Mouse (Mus musculus) heart, embryonic 14.5 days (tissue): ENCODE results near the gene Duxbl3. TPM values are rescaled to one million over a fixed set of nuclear protein-coding genes. Genes with fewer than 3 reads are reported as not detected.
"Not testable (repeated sequence)": the region's sequence is repeated elsewhere in the genome, so short reads cannot be mapped to it uniquely, and the experiment has no call there.

Source experiments
- ATAC-seq: fragments of 200-750 bp; cut with Nextera tagmentation; 2 replicates; pipeline ENCODE4 v1.8.0; 2017; ENCODE audit warnings: low read depth, moderate TSS enrichment; ENCODE audit not compliant: insufficient number of reproducible peaks, insufficient read depth, low FRiP score
- H3K27ac ChIP-seq, 2 experiments: fragments of 200-500 bp in 1 of 2; fragments of 300-500 bp in 1 of 2; sonication (generic) in 1 of 2; replicated peaks in 1 of 2; 2 replicates each; pipeline ENCODE4 v1.5.1; 2012 to 2014; ENCODE audit warnings: low read depth in 2 of 2, low read length in 2 of 2, control low read depth in 1 of 2, mild to moderate bottlenecking in 1 of 2, mixed read lengths in 1 of 2; ENCODE audit not compliant: control insufficient read depth in 1 of 2, insufficient read depth in 1 of 2
- H3K27me3 ChIP-seq: fragments of 300-500 bp; sonication (generic); 2 replicates; pipeline ENCODE4 v1.6.1; 2014; ENCODE audit warnings: mild to moderate bottlenecking, low read length, control low read depth; ENCODE audit not compliant: control insufficient read depth, insufficient read depth
- H3K36me3 ChIP-seq: fragments of 300-500 bp; sonication (generic); 2 replicates; pipeline ENCODE4 v1.6.1; 2014; ENCODE audit warnings: mild to moderate bottlenecking, control low read depth, low read length, mixed read lengths; ENCODE audit not compliant: control insufficient read depth, insufficient read depth
- H3K4me1 ChIP-seq, 2 experiments: fragments of 200-500 bp in 1 of 2; fragments of 300-500 bp in 1 of 2; sonication (generic) in 1 of 2; 2 replicates each; pipeline ENCODE4 v1.6.1; 2012 to 2014; ENCODE audit warnings: low read length in 2 of 2, control low read depth in 1 of 2, mixed read lengths in 1 of 2; ENCODE audit not compliant: control insufficient read depth in 2 of 2, insufficient read depth in 2 of 2
- H3K4me2 ChIP-seq: fragments of 300-500 bp; sonication (generic); 2 replicates; pipeline ENCODE4 v1.6.1; 2014; ENCODE audit warnings: mild to moderate bottlenecking, low read length
- H3K4me3 ChIP-seq, 2 experiments: fragments of 200-500 bp in 1 of 2; fragments of 300-500 bp in 1 of 2; sonication (generic) in 1 of 2; 2 replicates each; pipeline ENCODE4 v1.5.1; 2012 to 2014; ENCODE audit warnings: low read length in 2 of 2, mild to moderate bottlenecking in 2 of 2, control low read depth in 1 of 2, low read depth in 1 of 2, moderate library complexity in 1 of 2; ENCODE audit not compliant: control insufficient read depth in 1 of 2, insufficient read depth in 1 of 2
- H3K9ac ChIP-seq: fragments of 300-500 bp; sonication (generic); 2 replicates; pipeline ENCODE4 v1.6.1; 2014; ENCODE audit warnings: mild to moderate bottlenecking, low read length
- H3K9me3 ChIP-seq: fragments of 300-500 bp; sonication (generic); 2 replicates; pipeline ENCODE4 v1.6.1; 2016; ENCODE audit warnings: low read length, control low read depth; ENCODE audit not compliant: control insufficient read depth
- whole genome bisulfite sequencing: fragments of 180-500 bp; shearing (Covaris S2); extraction: QIAGEN DNeasy Blood & Tissue Kit; methylation state at CpG from one replicate; pipeline ENCODE4 v1.1.7; 2014; 5-methylcytosine and 5-hydroxymethylcytosine counted together
- polyA plus RNA-seq: library from polyadenylated mRNA; unstranded; fragments of >200 nt; fragmentation: Nextera tagmentation; extraction: Ambion mirVana; gene quantifications from 2 replicates; pipeline ENCODE4 v1.2.1, GENCODE M21; 2014

Gene Duxbl3
- polyA plus RNA-seq: 0.51 TPM in 1 of 2 replicates, not detected in the other

DNA sequence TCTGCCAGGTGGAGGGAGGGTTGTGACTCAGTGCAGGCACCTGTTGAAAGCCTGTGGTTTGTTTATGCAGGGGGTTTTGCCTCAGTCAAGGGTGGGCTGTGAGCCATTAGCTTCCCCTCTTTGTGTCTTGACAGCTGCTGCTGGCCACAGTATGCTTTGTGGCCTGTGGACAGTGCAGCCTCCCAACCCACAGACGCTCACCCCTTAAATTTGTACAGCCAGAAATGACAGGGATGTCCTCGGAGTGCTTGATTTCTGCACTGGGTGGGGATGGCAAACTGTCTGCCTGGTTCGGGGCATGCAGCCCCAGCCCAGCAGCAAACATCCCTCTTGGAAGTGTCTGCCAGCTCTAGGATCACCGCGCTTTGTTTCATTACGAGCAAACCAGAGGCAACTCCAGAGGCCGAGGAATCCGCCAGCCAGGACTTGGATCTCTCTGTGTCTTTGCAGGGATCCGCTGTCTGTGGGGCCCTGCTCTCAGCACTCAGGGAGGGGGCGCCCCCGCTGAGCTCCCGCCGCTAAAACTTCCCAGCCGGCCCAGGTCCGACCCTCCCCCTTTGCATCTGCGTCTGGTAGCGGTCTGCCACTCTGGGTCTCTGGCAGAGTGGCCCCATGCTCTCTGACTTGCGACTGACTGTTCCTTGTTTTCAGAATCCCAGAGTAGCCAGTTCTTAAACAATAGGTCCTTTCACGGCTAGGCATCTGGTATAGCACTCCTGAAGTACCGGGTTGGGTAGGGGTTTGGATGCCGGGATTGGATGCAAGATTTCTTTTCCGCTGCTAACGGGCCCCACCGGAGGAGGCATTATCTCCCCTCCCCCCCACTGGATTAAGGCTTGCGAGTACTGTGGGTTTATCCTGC is at the start of gene Duxbl3:
Duxbl3 (plus strand) TSS at position 207 of the 862 bp plus-strand sequence.
- not testable (repeated sequence) for H3K9ac ChIP-seq, H3K27me3 ChIP-seq, H3K27ac ChIP-seq, H3K4me2 ChIP-seq, H3K4me3 ChIP-seq, H3K36me3 ChIP-seq, H3K9me3 ChIP-seq, H3K4me1 ChIP-seq
- ATAC-seq: peak; percentile 72; the same call in 1 of the 2 replicates
- no CpG with 5 or more reads among the region's 25 CpGs for WGBS

DNA sequence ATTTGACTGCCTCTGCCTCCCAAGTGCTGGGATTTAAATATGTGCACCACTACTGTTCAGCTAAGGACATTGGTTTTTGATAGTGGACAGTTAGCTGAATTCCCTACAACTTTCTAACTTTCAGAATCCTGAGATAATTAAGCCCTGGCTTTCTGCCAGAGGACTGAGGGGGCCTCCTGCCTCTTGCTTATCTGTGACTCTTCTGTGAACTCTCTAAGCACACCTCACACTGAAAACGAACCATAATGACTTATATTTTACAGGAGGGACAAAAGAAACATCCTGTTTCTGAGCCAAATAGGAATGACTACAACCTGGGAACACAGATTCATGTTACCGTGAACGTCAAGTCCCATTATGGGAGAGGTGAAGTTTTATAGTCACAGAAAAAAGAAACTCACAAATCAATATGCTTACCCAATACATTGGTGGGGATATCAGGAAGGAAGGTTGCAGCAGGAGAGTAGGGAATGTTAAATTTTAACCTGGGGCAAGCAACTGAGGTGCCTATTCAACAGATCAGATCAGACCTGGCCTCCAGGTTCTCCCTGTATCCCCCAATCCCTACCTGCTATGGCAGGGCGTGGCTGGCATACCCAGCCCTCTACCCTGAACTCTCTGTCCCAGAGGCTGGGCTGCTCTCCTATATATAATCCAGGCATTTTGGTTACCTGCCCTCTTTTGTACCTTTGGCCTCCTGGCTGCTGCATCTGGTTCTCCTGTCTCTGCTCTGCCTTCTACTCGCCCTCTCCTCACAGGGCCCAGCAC is 41.3 kb upstream of the Duxbl3 start:
- H3K9me3 ChIP-seq, H3K36me3 ChIP-seq, H3K9ac ChIP-seq, H3K4me3 ChIP-seq, ATAC-seq, H3K4me2 ChIP-seq, H3K4me1 ChIP-seq, H3K27ac ChIP-seq, H3K27me3 ChIP-seq: not testable (repeated sequence)
- no CpG with 5 or more reads among the region's 5 CpGs for WGBS

DNA sequence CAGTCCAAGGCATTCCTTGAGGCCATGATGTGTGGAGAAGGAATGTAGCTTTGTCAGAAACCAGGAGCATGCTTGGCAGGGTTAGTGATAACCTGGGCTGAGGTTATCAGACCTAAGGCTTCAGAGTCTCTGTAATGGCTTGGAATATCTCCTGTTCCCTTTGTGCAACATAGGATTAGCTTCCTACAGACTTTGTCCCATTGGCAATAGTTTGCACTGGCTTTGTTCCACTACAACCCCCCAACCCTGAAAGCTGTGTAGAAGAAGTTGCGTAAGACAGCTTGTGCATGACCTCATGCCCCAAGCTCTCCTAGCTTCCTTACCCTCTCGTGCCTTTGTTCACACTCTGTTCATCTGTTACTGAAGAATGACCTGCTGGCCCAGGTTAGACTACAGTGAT is 20.6 kb upstream of the Duxbl3 start:
- H3K9me3 ChIP-seq, ATAC-seq: not testable (repeated sequence)
- WGBS: no CpG with 5 or more reads among the region's 2 CpGs

DNA sequence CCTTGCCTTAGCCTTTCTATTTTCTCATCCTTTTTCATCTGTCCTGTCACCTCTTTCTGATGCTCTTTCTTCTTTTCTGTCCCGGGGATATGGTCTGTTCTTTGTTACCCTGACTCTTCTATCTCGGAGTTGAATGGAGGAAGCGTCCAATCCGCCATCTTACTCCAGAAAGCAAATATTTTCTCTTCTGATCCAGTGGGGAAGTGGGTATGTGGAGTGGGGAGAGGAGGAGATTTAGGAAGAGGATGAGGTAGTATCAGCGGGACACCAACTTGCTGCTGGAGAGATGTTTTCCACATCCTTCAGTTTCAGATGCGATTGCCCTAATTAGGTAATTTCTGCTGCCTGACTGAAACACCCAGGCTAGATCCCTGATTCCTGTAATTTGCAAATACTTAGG is 967 bp downstream of the Duxbl3 start:
- H3K4me1 ChIP-seq, H3K27me3 ChIP-seq, H3K4me3 ChIP-seq, H3K36me3 ChIP-seq, H3K4me2 ChIP-seq, ATAC-seq, H3K27ac ChIP-seq, H3K9me3 ChIP-seq, H3K9ac ChIP-seq: not testable (repeated sequence)
- no CpG with 5 or more reads among the region's 6 CpGs for WGBS

More for the DNA sequence above, 20.6 kb upstream of the Duxbl3 start:
- not testable (repeated sequence) for H3K27me3 ChIP-seq, H3K27ac ChIP-seq, H3K9ac ChIP-seq, H3K4me3 ChIP-seq, H3K4me2 ChIP-seq, H3K4me1 ChIP-seq, H3K36me3 ChIP-seq

DNA sequence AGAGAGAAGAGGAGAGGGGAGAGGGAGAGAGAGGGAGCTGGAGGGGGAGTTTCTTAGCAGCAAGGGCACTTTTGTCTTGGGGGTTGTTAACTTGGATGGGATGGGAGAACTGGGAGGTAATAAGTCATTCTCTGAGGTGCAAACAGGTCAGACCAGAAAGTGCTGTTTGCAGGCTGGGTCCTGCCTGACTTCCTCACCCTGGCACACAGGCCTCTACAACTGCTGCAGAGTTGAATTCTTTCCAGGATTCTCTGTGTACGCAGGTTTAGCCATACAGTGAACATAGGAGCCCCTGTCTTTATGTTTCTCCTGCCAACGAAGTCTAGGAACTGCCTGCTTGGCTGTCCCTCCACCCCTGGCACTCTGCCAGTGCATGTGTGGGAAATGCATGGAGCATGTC is 29.0 kb downstream of the Duxbl3 start:
- ATAC-seq, H3K27ac ChIP-seq, H3K9ac ChIP-seq, H3K27me3 ChIP-seq, H3K36me3 ChIP-seq, H3K4me2 ChIP-seq, H3K9me3 ChIP-seq, H3K4me3 ChIP-seq, H3K4me1 ChIP-seq: not testable (repeated sequence)
- no CpG with 5 or more reads among the region's 2 CpGs for WGBS

DNA sequence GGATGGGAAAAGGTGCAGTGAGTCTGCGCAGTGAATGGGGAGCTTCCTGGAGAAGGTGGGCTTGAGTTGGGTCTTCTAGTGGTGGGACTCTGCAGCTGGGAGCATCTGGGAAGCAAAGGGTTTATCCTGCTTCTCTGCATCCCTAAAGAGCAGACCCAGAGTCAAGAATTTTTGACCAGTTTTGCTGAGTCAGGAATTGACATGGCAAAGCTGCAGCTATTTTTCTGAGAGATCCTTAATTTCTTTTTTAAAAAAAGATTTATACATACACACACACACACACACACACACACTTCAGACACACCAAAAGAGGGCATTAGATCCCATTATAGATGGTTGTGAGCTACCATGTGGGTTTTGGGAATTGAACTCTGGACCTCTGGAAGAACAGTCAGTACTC is 36.1 kb downstream of the Duxbl3 start:
- Histone ChIP-seq H3K9ac (no peak overlapping the region), H3K4me1 (no peaks in the 10 kb centered on the region)

DNA sequence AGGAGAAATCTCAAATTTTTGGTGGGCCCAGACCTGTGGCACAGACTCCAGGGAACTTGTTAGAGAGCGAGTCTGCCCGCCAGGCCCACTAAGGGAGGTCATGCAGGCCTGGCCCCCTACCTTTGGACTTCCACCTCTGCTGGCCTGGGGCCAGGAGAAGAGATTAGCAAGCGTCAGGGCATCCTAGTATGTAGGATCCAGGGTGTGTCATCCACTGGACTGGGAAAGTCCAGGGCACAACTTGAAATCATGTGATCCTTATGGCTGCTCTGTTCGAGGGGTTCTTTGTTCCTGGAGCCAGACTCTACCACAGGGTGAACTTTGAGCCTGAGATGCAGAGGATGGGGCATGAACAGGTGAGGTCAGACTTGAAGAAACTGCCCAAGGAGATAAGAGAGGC is 39.3 kb downstream of the Duxbl3 start:
- no peak overlapping the region for H3K9ac ChIP-seq
- no peak for ATAC-seq
- no peaks in the 10 kb centered on the region for H3K9me3 ChIP-seq
- H3K27ac ChIP-seq: no peak overlapping the region
- H3K4me1 ChIP-seq: no peaks in the 10 kb centered on the region
- H3K36me3 ChIP-seq: no peaks in the 10 kb centered on the region
- H3K4me2 ChIP-seq: no peak overlapping the region
- no peaks in the 10 kb centered on the region for H3K27me3 ChIP-seq
- H3K4me3 ChIP-seq: no peak overlapping the region
- WGBS: 63% methylated on average over 4 of the region's 4 CpGs

More for the DNA sequence above, 36.1 kb downstream of the Duxbl3 start:
- H3K4me3 ChIP-seq: no peak overlapping the region
- no peak overlapping the region for H3K27ac ChIP-seq
- no peaks in the 10 kb centered on the region for H3K36me3 ChIP-seq
- no peaks in the 10 kb centered on the region for H3K27me3 ChIP-seq
- no peaks in the 10 kb centered on the region for H3K9me3 ChIP-seq
- H3K4me2 ChIP-seq: no peak overlapping the region
- 100% methylated on average over 1 of the region's 1 CpGs for WGBS
- ATAC-seq: no peak
